ENCODE assay signal across 8 mouse cellular contexts in genomic region chr4:132638461-132639190, GRCm38 (mm10). TPM values are rescaled to one million over a fixed set of nuclear protein-coding genes. Genes with fewer than 3 reads are reported as not detected.
DNase-seq lines count a peak whose midpoint lies in the region; ATAC-seq lines count a peak whose summit lies in the region.

TSS of gene Eya3 (plus strand) at chr4:132638987.

- H3K4me2 ChIP-seq in forebrain, embryonic 14.5 days (ENCODE audit: low read length), result peak within 1 kb of the TSS; percentile 86
- H3K4me2 ChIP-seq in neural tube, embryonic 15.5 days, result peak within 1 kb of the TSS; percentile 93

- intact Hi-C loops in heart, postnatal 14 days (cut with DNase I), result loop anchor here (5.0 kb wide), 1 partner anchor 39 kb away; no protein-coding TSS in a partner anchor

- no peaks in the 10 kb centered on the region for H3K4me1 ChIP-seq in forebrain, embryonic 14.5 days (ENCODE audit: control insufficient read depth, insufficient read depth, low read length)
- H3K4me1 ChIP-seq in neural tube, embryonic 15.5 days, result peaks cover 16% of the 10 kb centered on the region

- H3K36me3 ChIP-seq in forebrain, embryonic 14.5 days (ENCODE audit: control insufficient read depth, insufficient read depth, low read length), result peaks cover 9% of the 10 kb centered on the region
- H3K36me3 ChIP-seq in neural tube, embryonic 15.5 days, result no peaks in the 10 kb centered on the region

- no peaks in the 10 kb centered on the region for H3K27me3 ChIP-seq in forebrain, embryonic 14.5 days (replicated peaks; ENCODE audit: control insufficient read depth, insufficient read depth, low read length)
- no peaks in the 10 kb centered on the region for H3K27me3 ChIP-seq in neural tube, embryonic 15.5 days (replicated peaks)

- H3K9ac ChIP-seq in forebrain, embryonic 14.5 days (ENCODE audit: low read length), result peak within 1 kb of the TSS; percentile 92
- H3K9ac ChIP-seq in neural tube, embryonic 15.5 days (replicated peaks), result peak within 1 kb of the TSS; percentile 89

- peak; percentile 98 for DNase-seq in ES-CJ7 (ENCODE audit: low read depth, low spot score)
- peak; percentile 92 for DNase-seq in cerebellum, adult 11 months
- DNase-seq in forebrain, embryonic 14.5 days (ENCODE audit: low spot score), result peak; percentile 98
- DNase-seq in heart, postnatal 14 days, result peak; percentile 93 to 95
- DNase-seq in layer of hippocampus, adult 11-12 months (ENCODE audit: low spot score), result peak; percentile 96
- peak; percentile 95 to 97 for DNase-seq in lung, adult 18-20 months
- peak; percentile 96 for DNase-seq in testis, postnatal 14 days (ENCODE audit: low spot score)

- peak; percentile 99 for ATAC-seq in forebrain, embryonic 14.5 days
- ATAC-seq in neural tube, embryonic 15.5 days (ENCODE audit: low FRiP score), result peak; percentile 98

- peak within 1 kb of the TSS; percentile 78 for H3K27ac ChIP-seq in forebrain, embryonic 14.5 days (ENCODE audit: low read depth, low read length)
- peak within 1 kb of the TSS; percentile 85 for H3K27ac ChIP-seq in neural tube, embryonic 15.5 days (replicated peaks)

- WGBS in forebrain, embryonic 14.5 days, result under 1% methylated on average over 41 of the region's 41 CpGs
- under 1% methylated on average over 41 of the region's 41 CpGs for WGBS in neural tube, embryonic 15.5 days

- H3K9me3 ChIP-seq in forebrain, embryonic 14.5 days (replicated peaks; ENCODE audit: control insufficient read depth, low read length), result no peaks in the 10 kb centered on the region
- no peaks in the 10 kb centered on the region for H3K9me3 ChIP-seq in neural tube, embryonic 15.5 days (replicated peaks)

- H3K4me3 ChIP-seq in forebrain, embryonic 14.5 days (ENCODE audit: low read depth, low read length), result peak within 1 kb of the TSS; percentile 98
- peak within 1 kb of the TSS; percentile 98 for H3K4me3 ChIP-seq in neural tube, embryonic 15.5 days (replicated peaks)

RNA-seq across cellular contexts. Expression of gene Eya3, which starts in this region (rescaled TPM):
- 17.0 and 20.8 TPM in 2 replicates for polyA plus RNA-seq in forebrain, embryonic 14.5 days (2014; fragmentation: Nextera tagmentation; extraction: Ambion mirVana)
- 10 to 100 TPM; 36.4 to 38.5 TPM for total RNA-seq in heart, postnatal 14 days (2021)
- 11.1 and 16.2 TPM in 2 replicates for polyA plus RNA-seq in neural tube, embryonic 15.5 days (2015; fragmentation: Nextera tagmentation; extraction: Ambion mirVana)

Comparison
In these comparisons a context has a peak if more than half of its experiments do, and no peak if none do; other contexts are left out.
1. Peak in every context shown above with its lines: DNase-seq, ATAC-seq, H3K4me3 ChIP-seq and H3K27ac ChIP-seq.